Mouse (Mus musculus) MEL (cell line): ENCODE measurements around the gene Aes. TPM values are rescaled to one million over a fixed set of nuclear protein-coding genes. Genes with fewer than 3 reads are reported as not detected.

Source experiments
- DNase-seq: peaks from one replicate; pipeline ENCODE4 v3.0.0; 2011; ENCODE audit warnings: low read depth, low spot score
- H3K27ac ChIP-seq: 2 replicates; pipeline ENCODE4 v1.5.1; 2012; ENCODE audit warnings: low read depth, mild to moderate bottlenecking, control low read depth, low read length, moderate library complexity; ENCODE audit not compliant: control insufficient read depth
- H3K27me3 ChIP-seq, 2 experiments: fragments of 150-350 bp in 1 of 2; sonication (generic) in 1 of 2; 2 replicates each; pipeline ENCODE4 v1.6.1; 2012; ENCODE audit warnings: low read length in 2 of 2, mild to moderate bottlenecking in 2 of 2, improper control_type of control experiment in 1 of 2, moderate library complexity in 1 of 2; ENCODE audit not compliant: insufficient read depth in 2 of 2, control insufficient read depth in 1 of 2
- H3K36me3 ChIP-seq, 2 experiments: 2 replicates each; pipeline ENCODE4 v1.6.1; 2012 to 2014; ENCODE audit warnings: low read length in 2 of 2, improper control_type of control experiment in 1 of 2, inconsistent platforms in 1 of 2, mild to moderate bottlenecking in 1 of 2; ENCODE audit not compliant: insufficient read depth in 2 of 2, control insufficient read depth in 1 of 2
- H3K4me1 ChIP-seq, 2 experiments: fragments of 150-350 bp in 1 of 2; sonication (generic) in 1 of 2; 2 replicates each; pipeline ENCODE4 v1.6.1; 2012; ENCODE audit warnings: low read length in 2 of 2, improper control_type of control experiment in 1 of 2, mild to moderate bottlenecking in 1 of 2; ENCODE audit not compliant: insufficient read depth in 2 of 2, control insufficient read depth in 1 of 2
- H3K4me3 ChIP-seq, 2 experiments: fragments of 150-350 bp in 1 of 2; sonication (generic) in 1 of 2; 2 replicates each; pipeline ENCODE4 v1.5.1; 2012; ENCODE audit warnings: low read depth in 2 of 2, low read length in 2 of 2, mild to moderate bottlenecking in 2 of 2, moderate library complexity in 2 of 2, control low read depth in 1 of 2, improper control_type of control experiment in 1 of 2; ENCODE audit not compliant: control insufficient read depth in 1 of 2, insufficient read depth in 1 of 2
- H3K79me2 ChIP-seq: 2 replicates; pipeline ENCODE4 v1.6.1; 2012; ENCODE audit warnings: mild to moderate bottlenecking, low read length, moderate library complexity; ENCODE audit not compliant: control insufficient read depth, poor library complexity, insufficient read depth
- H3K9ac ChIP-seq: 2 replicates; pipeline ENCODE4 v1.6.1; 2012; ENCODE audit warnings: low read depth, mild to moderate bottlenecking, control low read depth, low read length, moderate library complexity; ENCODE audit not compliant: control insufficient read depth, poor library complexity, severe bottlenecking
- H3K9me3 ChIP-seq: fragments of 150-350 bp; sonication (generic); replicated peaks from 2 replicates; pipeline ENCODE4 v1.6.1; 2012; ENCODE audit warnings: mild to moderate bottlenecking, low read length, improper control_type of control experiment, moderate library complexity; ENCODE audit not compliant: insufficient read depth
- BHLHE40 ChIP-seq: IDR thresholded peaks from 2 replicates; pipeline ENCODE4 v1.6.1; 2012; ENCODE audit warnings: low read depth, mild to moderate bottlenecking, inconsistent platforms, low read length, improper control_type of control experiment, borderline replicate concordance
- CHD1 ChIP-seq: IDR thresholded peaks from 2 replicates; pipeline ENCODE4 v1.6.1; 2012; ENCODE audit warnings: low read depth, mild to moderate bottlenecking, inconsistent platforms, low read length, improper control_type of control experiment
- E2F4 ChIP-seq: IDR thresholded peaks from 2 replicates; pipeline ENCODE4 v1.6.1; 2011; ENCODE audit warnings: low read depth, low read length, improper control_type of control experiment, borderline replicate concordance
- ELF1 ChIP-seq: IDR thresholded peaks from 2 replicates; pipeline ENCODE4 v1.6.1; 2014; ENCODE audit warnings: low read depth, mild to moderate bottlenecking, inconsistent platforms, low read length, improper control_type of control experiment, moderate library complexity
- ETS1 ChIP-seq: IDR thresholded peaks from 2 replicates; pipeline ENCODE4 v1.6.1; 2012; ENCODE audit warnings: low read depth, mild to moderate bottlenecking, inconsistent platforms, low read length, improper control_type of control experiment, moderate library complexity
- JUND ChIP-seq: IDR thresholded peaks from 2 replicates; pipeline ENCODE4 v1.6.1; 2011; ENCODE audit warnings: low read depth, mild to moderate bottlenecking, improper control_type of control experiment, low read length
- KAT2A ChIP-seq: conservative IDR thresholded peaks from 2 replicates; pipeline ENCODE4 v1.6.1; 2012; ENCODE audit warnings: low read depth, low read length, improper control_type of control experiment, inconsistent platforms
- MAX ChIP-seq: IDR thresholded peaks from 2 replicates; pipeline ENCODE4 v1.6.1; 2011; ENCODE audit warnings: low read length, improper control_type of control experiment
- MAZ ChIP-seq: IDR thresholded peaks from 2 replicates; pipeline ENCODE4 v1.6.1; 2012; ENCODE audit warnings: low read depth, mild to moderate bottlenecking, inconsistent platforms, low read length, improper control_type of control experiment
- MEF2A ChIP-seq: IDR thresholded peaks from 2 replicates; pipeline ENCODE4 v1.6.1; 2014; ENCODE audit warnings: low read depth, mild to moderate bottlenecking, inconsistent platforms, low read length, improper control_type of control experiment; ENCODE audit not compliant: poor library complexity, insufficient replicate concordance, severe bottlenecking; ENCODE audit errors: extremely low read depth
- MYC ChIP-seq: IDR thresholded peaks from 2 replicates; pipeline ENCODE4 v1.6.1; 2011; ENCODE audit warnings: low read depth, mild to moderate bottlenecking, low read length, improper control_type of control experiment, moderate library complexity
- NELFE ChIP-seq: IDR thresholded peaks from 2 replicates; pipeline ENCODE4 v1.6.1; 2011; ENCODE audit warnings: low read depth, low read length, improper control_type of control experiment
- POLR2AphosphoS2 ChIP-seq: IDR thresholded peaks from 2 replicates; pipeline ENCODE4 v1.6.1; 2011; ENCODE audit warnings: low read length, improper control_type of control experiment
- POLR2AphosphoS5 ChIP-seq: IDR thresholded peaks from 2 replicates; pipeline ENCODE4 v1.6.1; 2012; ENCODE audit warnings: low read depth, borderline replicate concordance, mild to moderate bottlenecking, inconsistent platforms, low read length, moderate library complexity, mixed read lengths
- SMC3 ChIP-seq: IDR thresholded peaks from 2 replicates; pipeline ENCODE4 v1.6.1; 2011; ENCODE audit warnings: low read depth, low read length, improper control_type of control experiment
- UBTF ChIP-seq: IDR thresholded peaks from 2 replicates; pipeline ENCODE4 v1.6.1; 2012; ENCODE audit warnings: low read depth, mild to moderate bottlenecking, inconsistent platforms, low read length, improper control_type of control experiment, moderate library complexity, borderline replicate concordance; ENCODE audit not compliant: insufficient read depth
- USF1 ChIP-seq: IDR thresholded peaks from 2 replicates; pipeline ENCODE4 v1.6.1; 2014; ENCODE audit warnings: low read depth, mild to moderate bottlenecking, inconsistent platforms, low read length, improper control_type of control experiment, moderate library complexity
- ZMIZ1 ChIP-seq: IDR thresholded peaks from 2 replicates; pipeline ENCODE4 v1.6.1; 2012; ENCODE audit warnings: low read depth, mild to moderate bottlenecking, inconsistent platforms, low read length, improper control_type of control experiment, moderate library complexity
- ZNF384 ChIP-seq: IDR thresholded peaks from 2 replicates; pipeline ENCODE4 v1.6.1; 2012; ENCODE audit warnings: low read depth, mild to moderate bottlenecking, inconsistent platforms, low read length, improper control_type of control experiment
- polyA plus RNA-seq, 2 experiments: library from polyadenylated mRNA; stranded (reverse) in 1 of 2; unstranded in 1 of 2; fragments of >175 nt in 1 of 2; fragments of >200 nt in 1 of 2; gene quantifications; 2 replicates each; pipeline versions ENCODE4 v1.2.1 to v1.2.4; 2012; ENCODE audit warnings: low replicate concordance in 2 of 2, low read depth in 1 of 2; ENCODE audit not compliant: insufficient read length in 2 of 2, insufficient read depth in 1 of 2, missing spikeins in 1 of 2
- total RNA-seq: library from RNA; depleted of rRNA; stranded (reverse); fragments of 300-350 nt; gene quantifications from 2 replicates; pipeline ENCODE4 v1.2.3, GENCODE M21; 2012

Gene Aes
- total and polyA plus RNA-seq, 3 experiments = 197 to 355 TPM; not detected in 1

DNA sequence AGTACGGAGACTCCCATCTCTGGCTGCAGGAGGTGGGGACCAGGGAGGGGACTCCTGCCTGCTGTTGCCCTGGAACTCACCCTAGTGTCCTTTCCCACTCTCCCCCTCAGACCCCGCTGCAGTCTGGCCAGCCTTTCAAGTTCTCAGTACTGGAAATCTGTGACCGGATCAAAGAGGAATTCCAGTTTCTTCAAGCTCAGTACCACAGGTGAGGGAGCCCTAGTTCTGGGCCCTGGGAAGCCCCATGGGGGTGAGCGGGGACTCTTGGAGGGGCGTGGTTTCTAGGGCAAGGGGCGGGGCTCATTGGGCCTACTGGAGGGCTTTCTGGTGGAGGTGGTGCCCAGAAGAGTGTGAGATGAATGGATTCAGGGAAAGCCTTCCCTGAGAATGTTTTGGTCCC, 16.4 kb downstream of the Aes start:
- no peaks in the 10 kb centered on the region for H3K27me3 ChIP-seq
- H3K4me1 ChIP-seq = peaks cover 3 to 23% of the 10 kb centered on the region in 2 experiments; a peak in 3 of 4 replicates

DNA sequence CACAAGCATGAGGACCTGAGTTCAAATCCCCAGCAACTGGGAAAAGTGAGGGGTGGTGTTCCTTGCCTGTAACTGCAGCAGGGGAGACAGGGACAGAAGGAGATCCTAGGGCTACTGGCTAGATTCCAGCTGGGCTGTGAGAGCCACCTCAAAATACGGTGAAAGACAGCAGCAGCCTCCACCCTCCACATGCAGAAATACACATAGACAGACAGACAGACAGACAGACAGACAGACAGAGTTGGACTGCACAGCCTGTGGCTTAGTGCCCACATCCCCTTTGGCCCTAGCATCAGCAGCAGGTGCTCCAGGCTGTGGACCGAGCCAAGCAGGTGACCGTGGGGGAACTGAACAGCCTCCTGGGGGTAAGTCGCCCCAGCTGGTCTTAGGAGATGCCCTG, 20.7 kb downstream of the Aes start:
- H3K9ac ChIP-seq = no peak overlapping the region
- H3K4me3 ChIP-seq = no peak overlapping the region
- no peaks in the 10 kb centered on the region for H3K9me3 ChIP-seq
- peaks cover 0 to 6% of the 10 kb centered on the region in 2 experiments; a peak in 2 of 4 replicates for H3K4me1 ChIP-seq
- no peaks in the 10 kb centered on the region; a peak in 1 of 4 replicates for H3K36me3 ChIP-seq
- H3K79me2 ChIP-seq = no peaks in the 10 kb centered on the region
- H3K27me3 ChIP-seq = no peaks in the 10 kb centered on the region
- no peak for DNase-seq
- H3K27ac ChIP-seq = no peak overlapping the region
- no peak for TF ChIP-seq ETS1
- TF ChIP-seq KAT2A = no peak
- no peak for TF ChIP-seq USF1
- TF ChIP-seq MYC = no peak
- no peak for TF ChIP-seq BHLHE40
- no peak for TF ChIP-seq ZMIZ1
- TF ChIP-seq POLR2AphosphoS5 = no peak

More for the DNA sequence above, 16.4 kb downstream of the Aes start:
- DNase-seq = peak; percentile 37
- no peaks in the 10 kb centered on the region; the same call in 1 of the 2 replicates for H3K79me2 ChIP-seq
- peaks cover 0 to 9% of the 10 kb centered on the region in 2 experiments; a peak in 2 of 4 replicates for H3K36me3 ChIP-seq
- no peak for TF ChIP-seq SMC3
- TF ChIP-seq E2F4 = no peak
- no peak for TF ChIP-seq POLR2AphosphoS5
- TF ChIP-seq ELF1 = no peak
- no peak for TF ChIP-seq ZMIZ1
- TF ChIP-seq NELFE = no peak
- no peak for TF ChIP-seq MAZ
- TF ChIP-seq MEF2A = no peak
- no peak for TF ChIP-seq MAX
- TF ChIP-seq JUND = no peak
- no peak for TF ChIP-seq CHD1
- TF ChIP-seq ZNF384 = no peak
- no peak for TF ChIP-seq BHLHE40
- TF ChIP-seq ETS1 = no peak
- no peak for TF ChIP-seq POLR2AphosphoS2
- TF ChIP-seq MYC = no peak
- no peak for TF ChIP-seq UBTF
- no peak overlapping the region for H3K27ac ChIP-seq
- H3K9me3 ChIP-seq = no peaks in the 10 kb centered on the region
- H3K9ac ChIP-seq = peak overlapping the region; percentile 35; the same call in 1 of the 2 replicates
- H3K4me3 ChIP-seq = peak overlapping the region; percentile 44 to 45
